Mouse (Mus musculus) liver, embryonic 16.5 days (tissue): ENCODE data around the gene Mrpl9. TPM values are rescaled to one million over a fixed set of nuclear protein-coding genes. Genes with fewer than 3 reads are reported as not detected.

Experiments
- ATAC-seq: fragments of 200-750 bp; cut with Nextera tagmentation; 2 replicates; pipeline ENCODE4 v1.8.0; 2017; ENCODE audit warnings: low read depth, mild to moderate bottlenecking, moderate number of reproducible peaks, moderate library complexity
- H3K27ac ChIP-seq: fragments of 300-500 bp; sonication (generic); 2 replicates; pipeline ENCODE4 v1.5.1; 2014; ENCODE audit warnings: mild to moderate bottlenecking, low read length
- H3K27me3 ChIP-seq: fragments of 300-500 bp; sonication (generic); 2 replicates; pipeline ENCODE4 v1.6.1; 2014; ENCODE audit warnings: low read depth, low read length, mixed read lengths; ENCODE audit not compliant: control insufficient read depth, insufficient read depth
- H3K36me3 ChIP-seq: fragments of 300-500 bp; sonication (generic); 2 replicates; pipeline ENCODE4 v1.6.1; 2014; ENCODE audit warnings: mild to moderate bottlenecking; ENCODE audit not compliant: control insufficient read depth, insufficient read depth
- H3K4me1 ChIP-seq: fragments of 300-500 bp; sonication (generic); 2 replicates; pipeline ENCODE4 v1.6.1; 2014; ENCODE audit warnings: low read depth, low read length, mixed read lengths; ENCODE audit not compliant: control insufficient read depth
- H3K4me2 ChIP-seq: fragments of 300-500 bp; sonication (generic); 2 replicates; pipeline ENCODE4 v1.6.1; 2014; ENCODE audit warnings: low read depth, low read length, mixed read lengths
- H3K4me3 ChIP-seq: fragments of 300-500 bp; sonication (generic); 2 replicates; pipeline ENCODE4 v1.5.1; 2014; ENCODE audit warnings: low read depth, mild to moderate bottlenecking, low read length
- H3K9ac ChIP-seq: fragments of 300-500 bp; sonication (generic); 2 replicates; pipeline ENCODE4 v1.6.1; 2014; ENCODE audit warnings: low read depth, low read length
- H3K9me3 ChIP-seq: fragments of 300-500 bp; sonication (generic); replicated peaks from 2 replicates; pipeline ENCODE4 v1.6.1; 2016; ENCODE audit warnings: low read length; ENCODE audit not compliant: control insufficient read depth
- WGBS: fragments of 180-500 bp; shearing (Covaris S2); extraction: QIAGEN DNeasy Blood & Tissue Kit; methylation state at CpG from one replicate; pipeline ENCODE4 v1.1.7; 2014; ENCODE audit not compliant: insufficient replicate concordance; 5-methylcytosine and 5-hydroxymethylcytosine counted together
- polyA plus RNA-seq: library from polyadenylated mRNA; unstranded; fragments of >200 nt; fragmentation: Nextera tagmentation; extraction: Ambion mirVana; gene quantifications from 2 replicates; pipeline ENCODE4 v1.2.1, GENCODE M21; 2015

Gene Mrpl9
- polyA plus RNA-seq, 1 experiment from 2014 or later: 33.8 TPM

GRCm38 (mm10) chr3:94482764-94483385 lies 39.8 kb downstream of the Mrpl9 start:
- Histone ChIP-seq H3K27me3 (peaks cover 30% of the 10 kb centered on the region), H3K4me1 (no peaks in the 10 kb centered on the region; the same call in 1 of the 2 replicates), H3K9ac (no peak overlapping the region), H3K36me3 (no peaks in the 10 kb centered on the region), H3K27ac (no peak overlapping the region), H3K9me3 (no peaks in the 10 kb centered on the region), H3K4me2 (no peak overlapping the region), H3K4me3 (no peak overlapping the region)
- WGBS: 66% methylated on average over 17 of the region's 17 CpGs
- no peak for ATAC-seq

GRCm38 (mm10) chr3:94483790-94484439 lies 40.8 kb downstream of the Mrpl9 start:
- H3K9ac ChIP-seq: no peak overlapping the region
- H3K4me2 ChIP-seq: no peak overlapping the region
- H3K36me3 ChIP-seq: no peaks in the 10 kb centered on the region
- no peak overlapping the region for H3K4me3 ChIP-seq
- no peak for ATAC-seq
- H3K27me3 ChIP-seq: peaks cover 23% of the 10 kb centered on the region
- no peak overlapping the region for H3K27ac ChIP-seq
- H3K9me3 ChIP-seq: no peaks in the 10 kb centered on the region
- 34% methylated on average over 20 of the region's 20 CpGs for WGBS
- no peaks in the 10 kb centered on the region for H3K4me1 ChIP-seq

GRCm38 (mm10) chr3:94485922-94486321 lies 42.8 kb downstream of the Mrpl9 start:
- Histone ChIP-seq H3K27ac (no peak overlapping the region), H3K9me3 (no peaks in the 10 kb centered on the region), H3K4me2 (no peak overlapping the region), H3K4me3 (no peak overlapping the region), H3K4me1 (no peaks in the 10 kb centered on the region), H3K27me3 (peaks cover 3% of the 10 kb centered on the region; the same call in 1 of the 2 replicates), H3K36me3 (no peaks in the 10 kb centered on the region), H3K9ac (no peak overlapping the region)
- WGBS: 63% methylated on average over 7 of the region's 7 CpGs
- no peak for ATAC-seq

DNA sequence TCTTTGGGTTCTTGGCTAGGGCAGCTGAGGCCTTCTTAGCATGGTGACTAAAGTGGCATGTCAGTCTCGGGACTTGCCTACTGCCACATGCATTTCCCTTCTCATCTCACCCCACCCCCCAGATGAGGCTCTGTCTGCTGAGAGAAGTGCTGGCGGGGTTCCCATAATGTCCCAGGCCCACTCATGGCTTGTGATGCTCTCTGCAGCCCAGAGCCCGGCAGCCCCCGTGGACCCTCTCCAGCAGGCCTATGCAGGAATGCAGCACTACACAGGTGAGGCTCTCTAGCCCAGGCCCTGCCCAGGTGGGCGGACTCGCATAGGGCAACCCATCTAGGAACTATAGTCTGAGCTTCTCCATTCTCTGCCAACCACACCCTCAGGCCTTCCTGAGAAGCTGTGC lies 44.5 kb downstream of the Mrpl9 start:
- no peaks in the 10 kb centered on the region for H3K36me3 ChIP-seq
- no peaks in the 10 kb centered on the region for H3K4me1 ChIP-seq
- H3K27me3 ChIP-seq: no peaks in the 10 kb centered on the region
- H3K27ac ChIP-seq: no peak overlapping the region
- no peak for ATAC-seq
- 52% methylated on average over 6 of the region's 6 CpGs for WGBS
- no peak overlapping the region for H3K4me2 ChIP-seq
- H3K4me3 ChIP-seq: no peak overlapping the region
- no peak overlapping the region for H3K9ac ChIP-seq
- H3K9me3 ChIP-seq: no peaks in the 10 kb centered on the region

DNA sequence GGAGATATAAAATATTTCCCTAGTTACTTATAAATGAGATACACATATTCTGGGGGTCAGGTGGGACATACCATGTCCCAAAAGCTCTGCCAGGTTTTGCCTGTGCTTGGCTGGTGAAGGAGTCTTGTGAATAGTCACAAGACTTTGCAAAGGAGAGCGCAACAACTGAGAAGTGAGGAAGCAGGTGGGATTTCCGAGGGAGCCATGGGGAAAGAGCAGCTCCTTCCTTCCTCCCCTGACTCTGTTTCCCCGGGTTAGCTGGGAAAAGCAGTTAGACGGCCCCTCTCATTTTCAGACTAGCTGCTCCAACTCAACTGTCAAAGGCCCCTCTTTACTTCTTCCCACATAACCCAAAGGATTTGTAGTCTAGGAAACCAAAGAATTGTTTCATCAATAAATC lies 54.0 kb downstream of the Mrpl9 start:
- Histone ChIP-seq H3K36me3 (0 out of 2 replicates have a peak, but pooled peaks cover 2% of the 10 kb centered on the region), H3K27me3 (no peaks in the 10 kb centered on the region), H3K4me3 (no peak overlapping the region), H3K27ac (no peak overlapping the region), H3K9ac (no peak overlapping the region), H3K4me2 (no peak overlapping the region), H3K9me3 (no peaks in the 10 kb centered on the region), H3K4me1 (no peaks in the 10 kb centered on the region)
- 69% methylated on average over 4 of the region's 4 CpGs for WGBS
- no peak for ATAC-seq

Other genes starting within 250 kb of the Mrpl9 start
- not detected in 2 replicates for gene Gm5286, start 246.6 kb upstream of the Mrpl9 start, polyA plus RNA-seq
- gene Gm4778, start 179.3 kb upstream of the Mrpl9 start, polyA plus RNA-seq: not detected in 2 replicates
- 4.4 and 4.6 TPM in 2 replicates for gene Them4, start 133.2 kb upstream of the Mrpl9 start, polyA plus RNA-seq
- not detected in 2 replicates for gene Them5, start 101.2 kb upstream of the Mrpl9 start, polyA plus RNA-seq
- gene C2cd4d, start 80.9 kb upstream of the Mrpl9 start, polyA plus RNA-seq: not detected in 2 replicates
- gene Rorc, start 70.5 kb upstream of the Mrpl9 start, polyA plus RNA-seq: 2.2 and 2.3 TPM in 2 replicates
- gene Lingo4, start 44.8 kb upstream of the Mrpl9 start, polyA plus RNA-seq: 0.06 TPM in 2 replicates
- 8.1 and 9.6 TPM in 2 replicates for gene Tdrkh, start 30.0 kb upstream of the Mrpl9 start, polyA plus RNA-seq
- gene Oaz3, start 597 bp downstream of the Mrpl9 start, polyA plus RNA-seq: 0.26 and 0.32 TPM in 2 replicates
- 0.18 and 0.33 TPM in 2 replicates for gene Celf3, start 35.0 kb downstream of the Mrpl9 start, polyA plus RNA-seq
- gene Riiad1, start 37.0 kb downstream of the Mrpl9 start, polyA plus RNA-seq: 0.24 and 0.36 TPM in 2 replicates
- 10.2 and 12.3 TPM in 2 replicates for gene Snx27, start 139.4 kb downstream of the Mrpl9 start, polyA plus RNA-seq
- gene Gm10972, start 199.8 kb downstream of the Mrpl9 start, polyA plus RNA-seq: not detected in 2 replicates
- 13.2 and 13.3 TPM in 2 replicates for gene Tuft1, start 215.6 kb downstream of the Mrpl9 start, polyA plus RNA-seq